Mouse (Mus musculus) CD4-positive naive resting alpha-beta T cell, adult 76 days (primary cell): ENCODE measurements around the gene Tmem218. TPM values are rescaled to one million over a fixed set of nuclear protein-coding genes. Genes with fewer than 3 reads are reported as not detected.

Source experiments
- total RNA-seq: library from RNA; stranded (reverse); gene quantifications from one replicate; pipeline ENCODE4 v1.2.4, GENCODE M21; 2023

Gene Tmem218
- total RNA-seq, result 0.41 TPM

GRCm38 (mm10) chr9:37207929-37208411 lies at the start of gene Tmem218:
Tmem218 (plus strand) TSS chr9:37208223.

GRCm38 (mm10) chr9:37255149-37255888 lies 47.3 kb downstream of the Tmem218 start, which contains the start of gene Slc37a2:
Slc37a2 (minus strand) TSS chr9:37255738.

Other genes starting within 250 kb of the Tmem218 start
- not detected for gene Pknox2, start 60.8 kb upstream of the Tmem218 start, total RNA-seq
- 3.9 TPM for gene Slc37a2, start 47.5 kb downstream of the Tmem218 start, total RNA-seq
- 13.5 TPM for gene Ccdc15, start 140.2 kb downstream of the Tmem218 start, total RNA-seq
- not detected for gene Hepacam, start 159.1 kb downstream of the Tmem218 start, total RNA-seq
- not detected for gene Robo4, start 193.7 kb downstream of the Tmem218 start, total RNA-seq
- gene Robo3, start 225.0 kb downstream of the Tmem218 start, total RNA-seq, result not detected